Mouse (Mus musculus): Measurements from ENCODE around the gene Troap. TPM values are rescaled to one million over a fixed set of nuclear protein-coding genes. Genes with fewer than 3 reads are reported as not detected.
"Not testable (repeated sequence)": the region's sequence is repeated elsewhere in the genome, so short reads cannot be mapped to it uniquely, and the experiment has no call there.

Troap gene
- total and polyA plus RNA-seq, 3 experiments, result 25.8 to 70.2 TPM; not detected in 1

- no peak overlapping the region for H3K4me3 ChIP-seq (ENCODE audit: control insufficient read depth in 1 of 2, insufficient read depth in 1 of 2, low read depth in 2 of 2, low read length in 2 of 2)
- TF ChIP-seq MYC (IDR thresholded peaks at IDR 0.05; ENCODE audit: low read depth, low read length) (no peak), UBTF (IDR thresholded peaks at IDR 0.05; ENCODE audit: borderline replicate concordance, insufficient read depth, low read depth, low read length) (no peak)
- peaks cover 4 to 15% of the 10 kb centered on the region in 2 experiments; a peak in 3 of 4 replicates for H3K4me1 ChIP-seq (ENCODE audit: control insufficient read depth in 1 of 2, insufficient read depth in 2 of 2, low read length in 2 of 2)
- no peaks in the 10 kb centered on the region for H3K79me2 ChIP-seq (ENCODE audit: control insufficient read depth, insufficient read depth, low read length, poor library complexity)
- no peaks in the 10 kb centered on the region for H3K9me3 ChIP-seq (replicated peaks; ENCODE audit: insufficient read depth, low read length)
- H3K27me3 ChIP-seq (ENCODE audit: control insufficient read depth in 1 of 2, insufficient read depth in 2 of 2, low read length in 2 of 2), result no peaks in the 10 kb centered on the region
- no peak overlapping the region for H3K9ac ChIP-seq (ENCODE audit: control insufficient read depth, low read depth, low read length, poor library complexity, severe bottlenecking)
- no peak for DNase-seq (ENCODE audit: low read depth, low spot score)
- H3K36me3 ChIP-seq (ENCODE audit: control insufficient read depth in 1 of 2, insufficient read depth in 2 of 2, low read length in 2 of 2), result peaks cover 0 to 9% of the 10 kb centered on the region in 2 experiments; a peak in 2 of 4 replicates
- no peak overlapping the region for H3K27ac ChIP-seq (ENCODE audit: control insufficient read depth, low read depth, low read length)
Observed at GRCm38 (mm10) chr15:99042334-99042733, 32.0 kb upstream of the Troap start.

DNA sequence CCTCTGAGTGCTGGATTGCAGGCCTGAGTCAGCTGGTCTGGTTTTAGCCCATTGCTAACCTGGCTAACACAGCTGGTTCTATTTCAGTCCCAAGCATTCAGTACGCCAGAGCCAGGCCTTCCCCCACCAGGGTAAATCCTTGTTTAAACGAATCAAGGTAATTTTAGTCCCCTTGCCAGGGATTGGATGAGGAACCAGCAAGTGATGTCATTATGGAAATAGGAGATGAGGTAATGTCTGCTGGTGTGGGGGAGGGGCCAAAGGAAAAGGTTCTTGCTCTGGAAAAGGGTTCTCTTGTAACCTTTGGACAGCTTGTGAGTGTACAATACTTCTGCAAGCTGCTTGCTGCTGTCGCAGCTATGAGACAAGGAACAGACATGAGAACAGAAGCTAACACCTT lies 29.5 kb upstream of the Troap start:
- no peaks in the 10 kb centered on the region for H3K9me3 ChIP-seq (replicated peaks; ENCODE audit: insufficient read depth, low read length)
- H3K79me2 ChIP-seq (ENCODE audit: control insufficient read depth, insufficient read depth, low read length, poor library complexity), result no peaks in the 10 kb centered on the region
- peaks cover 6 to 15% of the 10 kb centered on the region in 2 experiments; a peak in 3 of 4 replicates for H3K4me1 ChIP-seq (ENCODE audit: control insufficient read depth in 1 of 2, insufficient read depth in 2 of 2, low read length in 2 of 2)
- H3K9ac ChIP-seq (ENCODE audit: control insufficient read depth, low read depth, low read length, poor library complexity, severe bottlenecking), result no peak overlapping the region
- peaks cover 0 to 11% of the 10 kb centered on the region in 2 experiments; a peak in 2 of 4 replicates for H3K36me3 ChIP-seq (ENCODE audit: control insufficient read depth in 1 of 2, insufficient read depth in 2 of 2, low read length in 2 of 2)
- TF ChIP-seq UBTF (IDR thresholded peaks at IDR 0.05; ENCODE audit: borderline replicate concordance, insufficient read depth, low read depth, low read length), result no peak
- TF ChIP-seq ELF1 (IDR thresholded peaks at IDR 0.05; ENCODE audit: low read depth, low read length), result no peak
- no peak for TF ChIP-seq POLR2AphosphoS5 (IDR thresholded peaks at IDR 0.05; ENCODE audit: borderline replicate concordance, low read depth, low read length)
- no peak for TF ChIP-seq MAZ (IDR thresholded peaks at IDR 0.05; ENCODE audit: low read depth, low read length)
- TF ChIP-seq MYC (IDR thresholded peaks at IDR 0.05; ENCODE audit: low read depth, low read length), result no peak
- TF ChIP-seq USF2 (IDR thresholded peaks at IDR 0.05; ENCODE audit: borderline replicate concordance in 1 of 2, insufficient read depth in 1 of 2, low read depth in 1 of 2, low read length in 2 of 2), result no peak
- no peak for TF ChIP-seq E2F4 (IDR thresholded peaks at IDR 0.05; ENCODE audit: borderline replicate concordance, low read depth, low read length)
- TF ChIP-seq TBP (IDR thresholded peaks at IDR 0.05; ENCODE audit: low read depth, low read length), result no peak
- TF ChIP-seq NELFE (IDR thresholded peaks at IDR 0.05; ENCODE audit: low read depth, low read length), result no peak
- TF ChIP-seq BHLHE40 (IDR thresholded peaks at IDR 0.05; ENCODE audit: borderline replicate concordance, low read depth, low read length), result no peak
- TF ChIP-seq GATA1 (IDR thresholded peaks at IDR 0.05; ENCODE audit: low read depth, low read length), result no peak
- TF ChIP-seq ZNF384 (IDR thresholded peaks at IDR 0.05; ENCODE audit: low read depth, low read length), result no peak
- no peak for TF ChIP-seq GABPA (IDR thresholded peaks at IDR 0.05; ENCODE audit: low read depth, low read length)
- TF ChIP-seq TAL1 (IDR thresholded peaks at IDR 0.05; ENCODE audit: low read length), result no peak
- no peaks in the 10 kb centered on the region for H3K27me3 ChIP-seq (ENCODE audit: control insufficient read depth in 1 of 2, insufficient read depth in 2 of 2, low read length in 2 of 2)
- no peak overlapping the region for H3K4me3 ChIP-seq (ENCODE audit: control insufficient read depth in 1 of 2, insufficient read depth in 1 of 2, low read depth in 2 of 2, low read length in 2 of 2)
- no peak for DNase-seq (ENCODE audit: low read depth, low spot score)
- no peak overlapping the region for H3K27ac ChIP-seq (ENCODE audit: control insufficient read depth, low read depth, low read length)

DNA sequence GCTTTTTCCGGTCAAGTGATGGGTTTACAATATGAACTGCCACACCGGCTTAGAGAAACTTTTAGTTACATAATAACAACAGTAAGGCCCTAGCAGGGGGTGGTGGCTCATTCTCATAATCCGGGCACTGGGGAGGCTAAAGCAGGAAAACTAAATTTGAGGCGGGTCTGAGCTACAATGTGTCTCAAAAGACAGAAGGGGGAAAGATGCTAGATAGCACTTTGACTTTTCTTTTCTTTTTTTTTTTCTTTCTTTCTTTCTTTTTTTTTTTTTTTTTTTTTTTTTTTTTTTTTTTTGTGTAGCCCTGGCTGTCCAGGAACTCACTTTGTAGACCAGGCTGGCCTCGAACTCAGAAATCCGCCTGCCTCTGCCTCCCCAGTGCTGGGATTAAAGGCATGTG lies 28.6 kb upstream of the Troap start:
- H3K9me3 ChIP-seq (replicated peaks; ENCODE audit: insufficient read depth, low read length); H3K4me1 ChIP-seq (ENCODE audit: control insufficient read depth in 1 of 2, insufficient read depth in 2 of 2, low read length in 2 of 2); H3K27ac ChIP-seq (ENCODE audit: control insufficient read depth, low read depth, low read length); H3K79me2 ChIP-seq (ENCODE audit: control insufficient read depth, insufficient read depth, low read length, poor library complexity); DNase-seq (ENCODE audit: low read depth, low spot score); H3K4me3 ChIP-seq (ENCODE audit: control insufficient read depth in 1 of 2, insufficient read depth in 1 of 2, low read depth in 2 of 2, low read length in 2 of 2); H3K27me3 ChIP-seq (ENCODE audit: control insufficient read depth in 1 of 2, insufficient read depth in 2 of 2, low read length in 2 of 2); H3K9ac ChIP-seq (ENCODE audit: control insufficient read depth, low read depth, low read length, poor library complexity, severe bottlenecking); H3K36me3 ChIP-seq (ENCODE audit: control insufficient read depth in 1 of 2, insufficient read depth in 2 of 2, low read length in 2 of 2): not testable (repeated sequence)
- TF ChIP-seq ZNF384 (IDR thresholded peaks at IDR 0.05; ENCODE audit: low read depth, low read length), result peak; percentile 11; the same call in 1 of the 2 replicates

Data from MEL (cell line).